Mouse (Mus musculus): ENCODE results near the gene Golgb1.

The Golgb1 gene

DNA sequence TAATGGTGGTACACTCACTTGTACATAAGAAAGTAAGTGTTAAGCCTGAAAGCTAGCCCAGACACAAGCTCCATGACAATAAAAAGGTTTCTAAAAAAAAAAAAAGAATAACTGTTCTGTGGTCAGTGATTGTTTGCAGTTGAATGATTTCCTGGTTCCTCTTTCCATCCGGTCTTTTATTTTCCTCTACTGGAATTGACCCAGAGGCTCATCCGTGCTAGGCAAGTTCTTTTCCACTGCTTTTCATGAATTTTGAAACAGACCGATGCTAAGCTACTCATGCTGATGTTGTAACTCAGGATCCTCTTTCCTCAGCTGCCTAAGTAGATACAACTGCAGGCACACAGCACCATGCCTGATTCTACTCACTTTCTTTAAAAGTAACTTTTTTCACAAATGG is 45.5 kb downstream of the Golgb1 start:
- no peak for DNase-seq

DNA sequence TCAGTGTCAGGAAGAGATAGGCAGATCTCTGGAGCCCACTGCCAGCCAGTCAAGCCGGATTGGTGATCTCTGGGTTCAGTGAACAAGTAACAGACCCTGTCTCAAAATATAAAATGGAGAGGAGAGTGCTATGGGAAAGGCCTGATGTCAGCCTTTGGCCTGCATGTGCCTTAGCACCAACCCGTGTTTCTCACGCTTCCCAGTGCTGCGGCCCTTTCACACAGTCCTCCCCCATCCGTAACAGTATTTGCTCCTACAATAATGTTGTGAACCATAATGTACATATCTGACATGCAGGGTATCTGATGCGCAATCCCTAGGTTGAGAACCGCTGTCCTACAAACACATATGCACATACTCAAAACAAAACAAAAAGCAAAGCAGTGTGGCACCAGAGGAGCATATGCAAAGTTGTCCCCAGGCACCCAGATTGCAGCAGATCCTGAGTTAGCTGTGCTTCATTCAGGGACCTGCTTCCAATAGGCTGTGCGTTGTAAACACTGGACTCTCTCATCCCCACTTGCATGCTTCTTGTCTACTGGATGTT is 46.2 kb downstream of the Golgb1 start:
- DNase-seq = no peak

DNA sequence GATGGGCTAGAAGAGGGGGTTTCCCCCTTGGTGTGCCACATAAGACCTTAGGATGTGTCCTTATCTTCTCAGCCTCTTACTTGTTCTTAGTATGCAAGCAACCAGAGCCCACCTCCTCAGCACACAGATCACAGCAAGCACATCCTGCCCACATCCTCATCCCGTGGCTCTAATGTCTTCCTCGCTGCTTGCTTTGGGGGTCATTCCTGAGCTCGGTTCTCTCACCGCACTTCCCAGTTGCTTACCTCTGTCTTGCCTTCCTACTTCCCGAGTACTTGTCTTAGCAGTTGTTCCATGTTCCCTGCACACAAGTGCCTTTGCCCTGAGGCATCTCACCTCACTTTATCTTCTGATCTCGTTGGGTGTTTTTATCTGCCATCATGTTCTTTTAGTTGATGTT is 47.0 kb downstream of the Golgb1 start:
- DNase-seq = no peak

DNA sequence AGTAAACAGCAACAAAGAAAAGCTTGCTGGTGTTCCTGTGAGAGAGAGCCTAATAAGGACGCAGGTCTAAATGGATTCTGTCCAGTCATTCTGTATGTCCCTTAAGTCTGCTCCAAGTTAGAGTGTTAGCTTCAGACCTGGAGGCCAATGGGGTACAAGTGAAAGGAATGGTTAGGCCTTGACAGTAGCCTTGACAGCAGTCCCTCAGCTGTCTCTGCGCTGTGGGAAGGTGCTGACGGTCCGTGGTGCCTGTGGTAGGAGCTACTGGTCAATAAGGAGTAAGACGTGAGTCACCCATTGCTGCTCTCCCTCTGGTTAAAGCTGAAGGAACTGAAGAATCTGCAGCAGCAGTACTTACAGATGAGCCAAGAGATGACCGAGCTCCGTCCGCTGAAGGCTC is 49.4 kb downstream of the Golgb1 start:
- no peak for DNase-seq

DNA sequence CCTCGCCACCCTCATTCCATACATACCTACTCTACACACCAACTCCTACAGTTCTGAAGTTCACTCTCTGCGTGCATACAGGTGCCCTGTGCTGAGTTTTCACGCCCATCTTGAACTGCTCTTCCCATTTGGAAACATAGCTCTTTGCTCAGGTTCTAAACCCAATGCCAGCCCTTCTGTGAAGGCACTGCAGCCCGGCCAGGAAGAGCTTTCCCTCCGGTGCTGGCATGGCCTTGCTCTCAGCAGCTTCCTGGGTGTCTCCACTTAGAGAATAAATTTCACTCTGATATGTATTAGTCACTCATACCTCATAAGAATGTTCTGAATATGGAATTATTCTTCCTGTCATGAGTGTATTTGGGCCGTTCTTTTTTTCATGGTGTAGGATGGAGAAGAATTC is 50.4 kb downstream of the Golgb1 start:
- DNase-seq = no peak

DNA sequence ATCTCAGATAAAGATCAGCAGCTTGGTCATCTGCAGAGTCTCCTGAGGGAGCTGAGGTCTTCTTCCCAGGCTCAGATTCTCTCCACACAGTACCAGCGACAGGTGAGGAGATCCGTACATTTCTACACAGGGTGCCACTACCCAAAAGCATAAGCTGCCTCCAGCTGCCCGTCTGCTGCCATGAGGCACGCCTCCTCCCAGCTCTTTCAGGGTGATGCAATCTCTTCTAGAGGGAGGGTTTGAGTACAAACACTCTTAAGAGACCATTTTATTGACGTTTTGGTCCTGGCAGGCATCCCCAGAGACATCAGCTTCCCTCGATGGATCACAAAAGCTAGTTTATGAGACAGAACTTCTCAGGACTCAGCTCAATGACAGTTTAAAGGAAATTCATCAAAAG is 50.9 kb downstream of the Golgb1 start:
- no peak for DNase-seq

DNA sequence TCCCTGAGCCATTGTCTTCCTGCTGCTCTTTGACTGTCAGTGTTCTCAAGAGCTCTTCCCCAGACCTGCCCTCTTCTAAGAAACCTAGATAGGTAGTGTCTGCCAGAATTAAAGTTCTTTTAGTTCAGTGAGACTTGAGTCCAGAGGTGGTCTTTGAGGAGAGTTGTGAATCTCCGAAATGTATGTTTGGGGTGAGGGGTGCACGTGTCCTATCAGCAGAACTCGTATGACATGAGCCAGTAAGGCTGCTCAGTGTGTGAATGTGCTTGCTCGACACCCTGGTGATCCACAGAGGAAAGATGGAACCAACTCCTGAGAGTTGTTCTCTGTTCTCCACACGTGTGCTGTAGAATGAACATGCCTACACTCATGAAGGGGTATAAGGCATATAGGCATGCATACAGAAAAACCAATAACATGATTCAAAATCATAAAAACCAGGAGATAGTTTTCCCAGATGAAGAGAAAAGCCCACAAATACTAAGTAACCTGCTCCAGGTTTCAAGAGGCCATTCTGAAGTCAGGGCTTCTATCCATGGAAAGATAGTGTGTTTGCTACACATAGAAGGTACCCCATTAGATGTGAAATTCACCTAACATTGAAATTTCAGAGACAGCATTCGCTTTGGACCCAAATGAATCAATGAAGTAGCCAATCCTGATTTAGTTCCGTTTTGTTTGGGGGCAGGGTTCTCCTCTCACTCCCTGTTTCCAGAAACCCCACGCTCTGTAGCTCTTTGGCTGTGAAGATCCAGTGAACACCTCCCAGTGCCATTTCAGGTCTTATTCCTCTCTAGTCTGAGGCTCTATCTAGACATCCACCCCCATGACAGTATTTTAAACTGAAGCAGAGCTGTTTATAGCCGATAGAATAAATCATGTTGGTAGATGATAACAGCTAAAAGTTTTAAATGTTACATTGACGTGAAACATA is 51.8 kb downstream of the Golgb1 start:
- no peak for DNase-seq

DNA sequence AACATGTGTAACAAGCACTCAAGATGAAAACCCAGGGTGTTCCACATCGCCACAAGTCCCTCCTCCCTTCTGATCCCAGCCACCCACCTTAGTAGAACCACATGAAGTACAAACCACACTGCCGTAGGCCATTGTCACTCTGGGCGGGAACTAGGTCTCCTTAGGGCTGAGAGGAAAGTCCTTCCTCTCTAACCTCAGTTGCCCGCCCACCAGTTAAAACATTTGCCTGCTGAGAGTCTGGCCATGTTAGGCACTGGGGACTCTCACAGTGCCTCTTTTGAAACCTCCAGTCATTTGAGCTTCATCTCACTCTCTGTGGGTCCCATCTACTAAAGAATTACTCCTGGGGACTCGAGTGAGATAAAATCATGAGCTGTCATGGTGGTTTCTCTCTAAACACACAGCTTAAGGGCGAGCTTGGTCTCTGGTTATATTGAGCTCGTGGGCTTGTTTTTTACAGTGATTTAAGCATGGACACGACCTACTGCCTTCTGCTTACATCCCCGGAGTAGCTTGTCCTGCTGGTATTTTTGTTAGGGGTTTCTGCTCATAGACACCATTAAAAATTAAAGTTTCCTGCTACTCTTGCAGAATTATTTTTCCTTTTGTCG is 52.7 kb downstream of the Golgb1 start:
- DNase-seq = no peak

DNA sequence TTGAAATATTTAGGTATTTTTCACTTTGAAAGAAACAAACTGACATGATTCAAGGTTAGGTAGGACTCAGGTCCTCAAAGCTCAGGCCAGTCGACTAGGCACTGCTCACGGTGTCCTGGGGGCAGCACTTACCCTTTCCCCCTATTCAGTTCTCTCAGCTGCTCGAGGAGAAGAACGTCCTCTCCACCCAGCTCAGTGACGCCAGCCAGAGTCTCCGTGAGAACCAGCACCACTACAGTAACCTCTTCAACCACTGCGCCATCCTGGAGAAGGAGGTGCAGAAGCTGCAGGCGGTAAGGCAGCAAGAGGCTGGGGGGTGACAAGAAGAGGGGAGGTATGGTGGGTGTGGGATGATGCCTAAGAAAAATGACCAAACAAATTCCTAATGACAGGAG is 53.2 kb downstream of the Golgb1 start:
- no peak for DNase-seq

DNA sequence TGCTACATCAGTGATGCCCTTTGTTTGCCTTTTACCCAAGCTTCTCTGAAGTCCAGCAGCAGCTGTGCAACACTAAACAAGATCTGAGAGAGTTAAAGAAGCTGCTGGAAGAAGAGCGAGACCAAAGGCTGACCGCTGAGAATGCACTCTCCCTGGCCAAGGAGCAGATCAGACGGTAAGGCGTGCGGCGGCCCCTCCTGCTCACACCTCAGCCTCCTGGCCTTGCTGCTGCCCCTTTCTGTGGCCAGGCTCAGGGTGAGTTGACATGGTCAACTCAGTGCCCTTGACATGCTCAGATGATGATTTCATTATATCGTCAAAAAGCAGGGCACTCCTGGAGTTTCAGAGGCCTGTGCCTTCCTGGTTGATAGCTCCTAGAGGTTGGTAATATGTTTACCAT is 54.3 kb downstream of the Golgb1 start:
- no peak for DNase-seq

DNA sequence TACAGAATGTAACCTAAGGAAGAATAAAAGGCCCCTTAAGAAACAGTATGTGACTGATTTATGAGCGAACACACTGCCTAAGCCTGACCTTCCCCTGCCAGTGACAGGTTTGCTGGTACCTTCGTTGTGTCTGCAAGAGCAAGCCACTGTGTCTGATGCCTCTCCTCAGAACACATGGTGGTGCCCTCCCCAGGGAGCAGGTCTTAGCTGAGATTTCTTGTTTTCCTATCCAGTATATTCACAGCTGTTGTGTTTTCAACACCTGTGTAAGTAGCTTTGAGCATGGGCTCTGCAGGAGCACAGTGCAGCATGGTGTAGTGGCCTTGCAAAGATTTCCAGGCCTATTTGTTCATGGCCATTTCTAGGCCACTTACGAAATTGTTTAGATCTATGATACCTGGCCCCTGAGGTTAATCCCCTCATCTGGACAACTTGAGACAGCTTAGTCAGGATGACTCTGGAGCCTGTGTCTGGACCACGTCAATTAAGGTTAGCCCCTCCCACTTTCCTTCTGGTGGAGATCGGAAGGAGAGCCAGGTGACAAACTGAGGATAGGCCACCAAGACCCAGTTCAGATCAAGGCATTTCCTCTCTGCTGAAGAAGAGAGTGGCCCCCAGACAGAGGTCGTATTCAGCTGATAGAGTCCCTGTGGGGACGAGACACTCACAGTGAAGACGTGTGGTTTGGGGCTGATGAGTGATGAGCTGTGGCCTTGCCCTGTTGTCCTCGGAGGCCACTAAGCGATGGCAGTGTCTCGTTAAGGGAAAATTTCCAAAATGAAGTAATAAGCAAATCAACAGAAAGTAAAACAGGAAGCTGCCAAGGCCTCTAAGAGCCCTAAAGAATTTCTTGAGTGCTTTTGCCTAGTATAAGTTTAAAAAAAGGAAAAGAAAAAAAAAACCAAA is 55.5 kb downstream of the Golgb1 start:
- DNase-seq = no peak

DNA sequence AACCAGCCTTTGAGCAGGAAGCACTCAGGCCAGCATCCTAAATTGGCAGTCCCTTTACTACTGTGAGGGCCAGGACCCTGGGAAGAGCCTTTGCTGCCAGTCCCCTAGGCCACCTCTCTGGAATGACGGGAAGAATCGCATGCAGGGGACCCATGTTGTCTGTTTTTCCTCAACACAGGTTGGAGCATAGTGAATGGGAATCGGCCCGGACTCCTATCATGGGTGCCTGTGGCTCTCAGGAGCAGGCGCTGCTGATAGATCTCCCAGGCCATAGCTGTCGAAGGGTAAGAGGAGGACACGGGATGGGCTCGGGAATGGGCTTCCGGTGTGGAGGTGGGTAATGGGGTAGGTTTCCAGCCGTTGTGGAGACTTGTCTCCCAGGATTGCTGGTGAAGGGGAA is 56.4 kb downstream of the Golgb1 start:
- no peak for DNase-seq

DNA sequence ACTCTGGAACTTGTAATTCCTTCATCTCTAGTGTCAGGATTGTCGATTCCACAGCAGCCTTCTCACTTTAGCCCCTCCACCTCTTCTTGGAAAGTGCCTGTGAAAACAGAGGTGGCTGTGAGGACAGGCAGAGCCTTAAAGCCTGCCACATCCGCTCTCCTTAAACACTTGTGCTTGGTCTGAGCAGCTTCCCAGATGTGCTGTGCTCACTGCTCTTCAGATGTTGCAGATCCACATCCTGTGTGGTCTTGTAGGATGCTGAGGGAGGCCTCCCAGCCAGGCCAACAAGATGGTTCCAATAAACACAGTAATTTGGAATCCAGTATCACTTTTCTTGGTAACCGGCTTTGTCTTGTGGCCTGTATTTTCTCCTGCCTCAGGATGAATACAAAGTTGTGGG is 57.0 kb downstream of the Golgb1 start:
- DNase-seq = no peak

DNA sequence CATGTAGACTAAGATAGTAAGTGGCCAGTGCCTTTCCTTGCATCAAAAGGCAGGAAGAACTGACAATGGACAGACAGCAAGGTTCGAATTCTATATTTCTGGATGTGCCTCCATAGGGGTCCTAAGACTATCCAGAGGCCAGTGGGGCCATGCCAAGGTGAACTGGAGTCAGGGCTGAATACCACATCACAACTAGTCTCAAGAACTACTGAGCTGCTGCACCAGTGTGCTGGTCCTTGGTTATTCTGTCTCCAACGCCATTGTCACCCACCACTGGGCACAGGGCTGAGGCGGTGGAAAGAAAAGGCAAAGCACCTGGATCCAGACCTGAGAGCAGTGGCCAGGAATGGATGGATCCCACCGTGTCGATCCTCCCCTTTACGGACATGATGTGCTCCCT is 57.6 kb downstream of the Golgb1 start:
- DNase-seq = no peak

DNA sequence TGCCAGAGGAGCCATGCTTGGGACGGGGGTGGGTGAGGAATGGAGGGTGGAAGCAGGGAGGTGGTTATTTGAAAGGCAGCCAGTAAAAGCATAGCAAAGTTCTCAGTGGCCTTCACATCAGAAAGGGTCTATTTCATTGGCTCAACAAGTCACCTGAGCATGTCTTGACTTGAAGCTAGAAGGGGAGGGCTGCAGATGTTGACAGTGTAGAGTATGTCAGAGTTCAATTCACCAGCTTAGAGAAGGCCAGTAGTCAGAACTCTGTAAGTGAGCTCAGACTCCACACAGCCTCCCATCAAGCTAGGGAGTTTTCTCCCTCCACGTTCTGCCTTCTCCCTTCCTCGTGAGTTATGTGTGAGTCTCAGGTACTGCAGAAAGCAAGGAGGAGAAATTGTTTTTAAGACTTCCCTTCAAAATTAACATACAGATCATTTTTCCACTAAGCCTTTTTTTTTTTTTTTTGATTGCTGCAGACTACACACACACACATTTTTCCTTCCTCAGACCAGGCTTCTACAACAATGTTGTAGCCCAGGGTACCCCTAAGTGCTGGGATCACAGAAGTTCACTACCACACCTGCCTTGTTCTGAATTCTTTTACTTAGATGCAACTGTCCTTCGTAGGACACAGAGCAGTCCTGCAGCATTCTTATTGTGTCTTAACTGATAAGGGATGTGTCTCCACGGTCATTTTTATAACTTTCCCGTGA is 59.3 kb downstream of the Golgb1 start:
- no peak for DNase-seq

DNA sequence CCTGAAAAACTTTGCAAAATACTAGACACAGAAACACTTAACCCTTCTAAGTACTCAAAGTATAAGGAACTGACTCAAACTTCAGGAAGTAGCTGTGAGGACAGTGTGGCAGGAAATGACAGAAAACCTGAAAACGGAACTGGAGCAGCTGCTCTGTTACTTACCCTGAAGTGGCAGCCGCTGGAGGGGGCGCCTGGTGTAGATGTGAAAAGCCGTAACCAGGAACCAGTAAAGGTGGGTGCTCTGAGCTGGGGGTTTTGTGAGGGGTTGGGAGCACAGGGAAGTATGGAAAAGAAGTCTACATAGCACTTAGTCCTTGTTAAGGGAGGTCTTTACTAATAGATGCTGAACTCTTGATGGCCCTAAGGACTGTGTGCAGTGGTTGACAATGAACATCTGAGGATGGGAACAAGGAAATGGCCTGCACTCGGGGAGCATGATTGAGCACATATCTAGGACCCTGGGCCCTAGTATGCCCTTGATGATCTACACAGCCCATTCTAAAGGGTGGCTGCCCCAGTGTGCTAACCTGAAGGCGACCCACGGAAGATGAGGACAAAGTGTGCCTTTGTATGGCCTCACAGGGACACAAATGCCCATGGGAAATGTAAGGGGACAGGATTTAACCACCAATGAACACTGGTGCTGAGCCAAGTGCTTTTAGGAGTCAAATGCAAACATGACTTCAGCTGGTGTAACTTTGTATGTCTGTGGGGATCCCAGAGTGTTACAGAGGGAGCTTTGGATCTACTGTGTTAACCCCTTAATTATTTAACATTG is 60.1 kb downstream of the Golgb1 start, which contains the start of gene Hcls1:
TSS of gene Hcls1 (plus strand) at position 143 of the 780 bp plus-strand sequence.
- DNase-seq = no peak

DNA sequence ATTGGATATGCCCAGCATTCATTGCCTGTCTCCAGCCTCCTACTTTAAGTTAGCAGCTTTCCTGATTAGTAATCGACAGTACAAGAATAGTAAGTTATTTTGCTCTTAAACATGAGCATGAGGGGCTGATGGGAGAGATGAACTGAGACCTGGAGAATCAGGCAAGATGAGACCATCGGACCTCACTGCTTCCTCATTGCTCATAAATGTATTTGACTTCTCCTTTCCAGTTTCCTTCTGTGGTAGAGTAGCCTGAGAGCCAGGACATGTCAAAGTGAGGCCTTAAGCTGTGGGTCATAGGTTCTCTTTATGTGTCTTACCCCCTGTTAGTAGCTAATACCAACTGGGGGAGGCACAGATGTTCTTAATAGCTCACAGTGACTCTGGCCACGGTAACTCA is 60.9 kb downstream of the Golgb1 start:
- no peak for DNase-seq

DNA sequence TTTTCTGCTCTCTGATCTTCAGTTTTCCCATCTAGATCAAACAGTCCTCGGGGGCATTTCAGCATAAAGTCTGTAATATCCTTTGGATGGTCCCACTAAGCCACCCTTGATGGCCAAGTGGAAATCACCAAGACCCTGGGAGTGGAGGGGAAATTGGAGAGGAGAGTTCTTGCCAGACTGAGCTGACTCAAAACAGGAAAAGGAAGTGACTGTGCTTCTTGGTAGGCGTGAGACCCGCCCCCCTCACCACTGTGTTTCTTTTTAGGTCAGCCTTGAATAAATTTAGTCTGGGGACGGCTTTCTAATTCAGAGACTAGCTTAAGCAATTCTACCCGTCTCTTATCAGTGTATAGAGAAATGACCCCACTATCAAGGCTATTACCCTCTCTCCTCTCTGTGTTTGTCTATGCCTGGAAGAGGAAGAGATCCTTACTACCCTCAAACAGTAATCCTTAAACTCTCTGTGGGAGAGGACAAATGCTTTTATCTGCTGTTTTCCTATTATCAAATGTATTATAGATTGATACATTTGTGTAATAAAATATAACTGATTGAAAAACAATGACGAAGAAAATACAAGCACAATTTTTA is 66.3 kb downstream of the Golgb1 start:
- no peak for DNase-seq

DNA sequence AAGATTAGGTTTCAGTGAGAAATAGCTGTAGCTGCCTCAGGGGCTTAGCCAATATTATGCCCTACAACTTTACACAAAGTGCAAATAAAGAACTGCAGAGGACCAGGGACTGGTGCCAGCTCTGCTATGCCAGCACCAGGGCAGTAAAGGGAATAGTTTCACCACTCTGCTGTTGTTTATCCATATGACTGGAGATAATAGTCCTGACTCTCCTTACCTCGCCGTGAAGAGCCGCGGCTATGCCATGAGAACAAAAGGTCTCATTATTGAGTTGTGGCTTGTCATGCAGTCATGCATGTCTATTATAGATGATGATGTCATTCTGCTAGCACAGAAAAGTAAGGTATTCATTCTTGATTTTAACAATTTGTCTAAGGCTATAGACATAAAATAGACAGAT is 67.0 kb downstream of the Golgb1 start:
- no peak for DNase-seq

DNA sequence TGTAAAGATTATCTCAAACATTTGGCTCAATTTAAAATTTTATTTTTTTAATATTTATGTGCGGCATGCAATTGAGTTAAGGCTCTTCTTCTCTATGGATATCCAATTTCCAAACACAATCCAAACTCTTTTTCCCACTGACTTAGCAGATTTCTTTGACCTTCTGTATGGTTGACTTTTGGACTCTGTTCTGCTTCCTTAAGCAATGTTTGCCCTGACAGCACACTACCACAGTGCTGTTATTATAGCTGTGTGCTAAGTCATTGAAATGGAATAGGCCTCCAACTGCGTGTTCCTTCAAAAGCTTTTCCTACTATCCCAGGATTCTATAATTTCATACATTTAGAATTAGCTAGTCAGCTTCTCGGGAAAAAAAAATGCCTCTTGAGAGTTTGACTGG is 68.7 kb downstream of the Golgb1 start:
- no peak for DNase-seq

DNA sequence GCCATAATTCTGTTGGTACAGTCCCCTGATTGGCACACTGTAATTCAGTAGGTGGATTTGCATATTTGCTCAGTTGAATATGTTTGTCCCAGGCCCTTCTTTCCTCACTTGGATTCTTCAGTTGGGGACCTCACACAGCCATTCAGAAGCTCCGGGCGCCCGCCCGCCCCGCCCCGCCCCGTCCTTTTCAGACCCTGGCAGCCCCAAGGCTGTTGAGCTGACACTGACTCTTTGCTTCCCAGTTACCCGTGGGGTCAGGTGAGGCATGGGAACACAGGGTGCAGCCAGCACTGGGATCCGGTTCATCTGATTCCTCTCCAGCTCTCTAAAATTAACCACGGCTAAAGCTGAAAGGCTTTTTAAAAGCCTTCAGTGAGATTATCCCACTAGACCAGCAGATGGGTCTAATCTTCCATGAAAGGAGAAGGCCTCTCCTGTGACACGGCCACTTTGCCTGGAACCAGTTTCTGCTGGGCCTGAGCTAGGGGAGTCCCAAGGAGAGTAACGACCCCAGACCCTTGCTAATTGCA is 70.0 kb downstream of the Golgb1 start:
- DNase-seq = peak; percentile 16

Measured in embryo, embryonic 11 days (tissue).